Mouse (Mus musculus) heart, embryonic 16.5 days (tissue): Measurements from ENCODE around the gene Pigu. TPM values are rescaled to one million over a fixed set of nuclear protein-coding genes. Genes with fewer than 3 reads are reported as not detected.

Experiments used
- ATAC-seq: fragments of 200-750 bp; cut with Nextera tagmentation; replicated peaks from 2 replicates; pipeline ENCODE4 v1.8.0; 2017; ENCODE audit warnings: moderate number of reproducible peaks; ENCODE audit not compliant: insufficient read depth, low FRiP score; ENCODE audit errors: extremely low read depth
- H3K27ac ChIP-seq: fragments of 300-500 bp; sonication (generic); 2 replicates; pipeline ENCODE4 v1.5.1; 2014; ENCODE audit warnings: mild to moderate bottlenecking, low read length, control low read depth, moderate library complexity
- H3K27me3 ChIP-seq: fragments of 300-500 bp; sonication (generic); 2 replicates; pipeline ENCODE4 v1.6.1; 2014; ENCODE audit warnings: low read length, mixed read lengths; ENCODE audit not compliant: control insufficient read depth, insufficient read depth
- H3K36me3 ChIP-seq: fragments of 300-500 bp; sonication (generic); 2 replicates; pipeline ENCODE4 v1.6.1; 2014; ENCODE audit not compliant: control insufficient read depth, insufficient read depth
- H3K4me1 ChIP-seq: fragments of 300-500 bp; sonication (generic); 2 replicates; pipeline ENCODE4 v1.6.1; 2014; ENCODE audit warnings: low read length, mixed read lengths; ENCODE audit not compliant: control insufficient read depth, insufficient read depth
- H3K4me2 ChIP-seq: fragments of 300-500 bp; sonication (generic); 2 replicates; pipeline ENCODE4 v1.6.1; 2014; ENCODE audit warnings: low read depth, mild to moderate bottlenecking, control low read depth, low read length
- H3K4me3 ChIP-seq: fragments of 300-500 bp; sonication (generic); 2 replicates; pipeline ENCODE4 v1.5.1; 2014; ENCODE audit warnings: mild to moderate bottlenecking, control low read depth, low read length
- H3K9ac ChIP-seq: fragments of 300-500 bp; sonication (generic); 2 replicates; pipeline ENCODE4 v1.6.1; 2014; ENCODE audit warnings: low read length, control low read depth
- H3K9me3 ChIP-seq: fragments of 300-500 bp; sonication (generic); replicated peaks from 2 replicates; pipeline ENCODE4 v1.6.1; 2016; ENCODE audit warnings: low read length; ENCODE audit not compliant: control insufficient read depth
- WGBS: fragments of 180-500 bp; shearing (Covaris S2); extraction: QIAGEN DNeasy Blood & Tissue Kit; methylation state at CpG from one replicate; pipeline ENCODE4 v1.1.7; 2014; 5-methylcytosine and 5-hydroxymethylcytosine counted together
- polyA plus RNA-seq: library from polyadenylated mRNA; unstranded; fragments of >200 nt; fragmentation: Nextera tagmentation; extraction: Ambion mirVana; gene quantifications from 2 replicates; pipeline ENCODE4 v1.2.1, GENCODE M21; 2015

Gene Pigu
- polyA plus RNA-seq, 1 experiment from 2014 or later, result 59.2 TPM

GRCm38 (mm10) chr2:155284647-155285046 is 72.6 kb downstream of the Pigu start:
- Histone ChIP-seq H3K27ac (peak overlapping the region; percentile 80), H3K36me3 (0 out of 2 replicates have a peak, but pooled peaks cover 2% of the 10 kb centered on the region), H3K27me3 (no peaks in the 10 kb centered on the region), H3K4me3 (no peak overlapping the region), H3K9me3 (no peaks in the 10 kb centered on the region), H3K9ac (peak overlapping the region; percentile 35), H3K4me1 (peaks cover 33% of the 10 kb centered on the region), H3K4me2 (peak overlapping the region; percentile 23)
- 44% methylated on average over 7 of the region's 7 CpGs for WGBS
- no peak for ATAC-seq

DNA sequence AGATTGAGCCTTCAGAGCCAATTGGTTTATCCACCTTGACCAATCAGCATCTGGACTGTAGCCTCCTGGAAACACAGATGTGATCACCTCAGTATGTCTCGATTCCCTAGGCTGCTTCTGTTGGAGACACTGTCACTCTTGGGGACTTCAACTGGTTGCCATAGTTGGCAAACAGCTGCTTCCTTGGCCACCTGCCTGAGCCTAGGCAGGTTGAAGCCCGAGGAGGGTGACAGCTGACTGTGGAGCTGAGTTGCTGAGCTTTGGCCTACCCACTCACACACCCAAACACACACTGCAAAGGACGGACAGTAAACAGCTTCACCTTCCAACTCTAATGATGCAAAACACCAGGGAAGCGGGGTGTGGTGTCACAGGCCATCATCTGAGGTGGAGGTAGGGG is 73.4 kb downstream of the Pigu start:
- Histone ChIP-seq H3K4me3 (no peak overlapping the region), H3K36me3 (no peaks in the 10 kb centered on the region), H3K4me2 (no peak overlapping the region), H3K9me3 (no peaks in the 10 kb centered on the region), H3K27me3 (no peaks in the 10 kb centered on the region), H3K27ac (peak overlapping the region; percentile 80), H3K9ac (no peak overlapping the region), H3K4me1 (peaks cover 33% of the 10 kb centered on the region)
- ATAC-seq, result no peak
- WGBS, result 78% methylated on average over 4 of the region's 4 CpGs

GRCm38 (mm10) chr2:155280116-155280515 is 77.1 kb downstream of the Pigu start:
- H3K9ac ChIP-seq, result no peak overlapping the region
- H3K4me2 ChIP-seq, result no peak overlapping the region
- no peak for ATAC-seq
- WGBS, result 58% methylated on average over 2 of the region's 2 CpGs
- H3K4me3 ChIP-seq, result no peak overlapping the region
- H3K27ac ChIP-seq, result no peak overlapping the region
- no peaks in the 10 kb centered on the region for H3K27me3 ChIP-seq
- H3K36me3 ChIP-seq, result 0 out of 2 replicates have a peak, but pooled peaks cover 2% of the 10 kb centered on the region
- peaks cover 37% of the 10 kb centered on the region for H3K4me1 ChIP-seq
- H3K9me3 ChIP-seq, result no peaks in the 10 kb centered on the region

DNA sequence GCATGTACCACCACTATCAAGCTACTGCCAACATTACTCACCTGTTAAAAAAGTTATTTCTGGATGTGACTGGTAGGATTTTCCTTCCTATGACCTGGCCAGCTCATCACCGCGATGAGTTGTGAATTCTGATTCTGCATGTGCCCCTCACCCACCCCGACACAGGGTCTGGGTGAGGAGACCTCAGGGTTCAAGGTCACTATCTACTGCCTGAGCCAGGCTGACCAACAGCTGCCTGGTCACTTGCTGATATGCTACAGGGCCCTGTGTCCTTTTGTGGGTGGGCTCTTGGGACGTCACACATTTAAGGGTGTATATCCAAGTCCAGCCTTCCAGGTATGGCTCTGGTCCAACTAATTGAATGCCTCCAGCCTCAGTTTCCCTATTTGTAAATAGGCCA is 78.1 kb downstream of the Pigu start:
- Histone ChIP-seq H3K4me1 (peaks cover 28% of the 10 kb centered on the region), H3K27ac (no peak overlapping the region), H3K27me3 (no peaks in the 10 kb centered on the region), H3K9me3 (no peaks in the 10 kb centered on the region), H3K36me3 (0 out of 2 replicates have a peak, but pooled peaks cover 2% of the 10 kb centered on the region), H3K9ac (no peak overlapping the region), H3K4me2 (no peak overlapping the region), H3K4me3 (no peak overlapping the region)
- 72% methylated on average over 4 of the region's 4 CpGs for WGBS
- no peak for ATAC-seq

GRCm38 (mm10) chr2:155278361-155278760 is 78.9 kb downstream of the Pigu start:
- no peak for ATAC-seq
- Histone ChIP-seq H3K4me3 (no peak overlapping the region), H3K4me2 (no peak overlapping the region), H3K27ac (peak overlapping the region; percentile 40; the same call in 1 of the 2 replicates), H3K9ac (no peak overlapping the region), H3K9me3 (no peaks in the 10 kb centered on the region), H3K36me3 (0 out of 2 replicates have a peak, but pooled peaks cover 2% of the 10 kb centered on the region), H3K27me3 (no peaks in the 10 kb centered on the region), H3K4me1 (peaks cover 20% of the 10 kb centered on the region)
- WGBS, result 73% methylated on average over 7 of the region's 7 CpGs

GRCm38 (mm10) chr2:155277721-155278120 is 79.5 kb downstream of the Pigu start:
- Histone ChIP-seq H3K27ac (no peak overlapping the region), H3K9ac (peak overlapping the region; percentile 91)
- 84% methylated on average over 2 of the region's 2 CpGs for WGBS

DNA sequence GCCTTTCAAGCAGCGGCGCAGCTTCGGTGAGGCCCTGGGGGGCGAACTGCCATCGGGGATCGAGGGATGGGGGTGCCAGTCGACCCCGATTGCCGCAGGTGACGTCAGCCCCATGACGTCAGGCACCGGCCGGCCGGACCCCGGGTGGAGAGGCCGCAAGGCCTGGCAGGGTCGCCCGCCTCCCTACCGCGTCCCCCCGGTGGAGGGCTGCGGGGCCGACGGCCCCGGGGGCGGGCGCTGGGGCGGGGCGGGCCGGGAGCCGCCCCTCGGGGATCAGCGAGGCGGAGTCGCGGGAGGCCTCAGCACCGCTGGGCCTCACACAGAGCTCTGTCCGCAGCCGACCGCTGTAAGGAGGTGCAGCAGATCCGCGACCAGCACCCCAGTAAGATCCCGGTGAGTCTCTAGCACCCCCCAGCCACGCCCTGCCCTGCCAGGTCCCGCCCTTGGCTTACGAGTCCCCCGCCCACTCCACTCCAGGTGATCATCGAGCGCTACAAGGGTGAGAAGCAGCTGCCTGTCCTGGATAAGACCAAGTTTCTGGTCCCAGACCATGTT is 80.5 kb downstream of the Pigu start:
- under 1% methylated on average over 35 of the region's 49 CpGs for WGBS
- ATAC-seq, result peak; percentile 92

More at GRCm38 (mm10) chr2:155277721-155278120, 79.5 kb downstream of the Pigu start:
- H3K4me1 ChIP-seq, result peaks cover 14% of the 10 kb centered on the region
- H3K36me3 ChIP-seq, result 0 out of 2 replicates have a peak, but pooled peaks cover 2% of the 10 kb centered on the region
- H3K4me2 ChIP-seq, result peak overlapping the region; percentile 68
- no peaks in the 10 kb centered on the region for H3K9me3 ChIP-seq
- H3K27me3 ChIP-seq, result no peaks in the 10 kb centered on the region
- no peak for ATAC-seq
- H3K4me3 ChIP-seq, result peak overlapping the region; percentile 76

DNA sequence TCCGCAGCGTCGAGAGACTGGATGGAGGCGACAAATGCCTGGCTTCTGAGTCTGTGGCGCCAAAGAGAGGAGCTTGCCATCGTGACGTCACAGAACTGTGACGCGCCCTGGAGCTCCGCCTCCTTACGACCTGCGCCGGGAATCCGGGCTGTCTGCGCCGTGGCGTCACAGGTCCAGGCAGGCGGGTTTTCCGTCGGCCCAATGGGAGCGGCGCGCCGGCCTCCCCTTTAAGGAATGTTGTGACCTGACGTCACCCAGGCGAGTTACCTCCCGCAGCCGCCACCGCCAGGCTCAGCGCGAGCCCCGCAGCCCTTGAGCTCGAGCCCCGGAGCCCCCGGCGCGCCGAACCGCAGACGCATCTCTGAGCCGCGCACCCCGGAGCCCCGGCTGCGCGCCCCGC is 81.0 kb downstream of the Pigu start, which contains the start of gene Map1lc3a:
Gene Map1lc3a (plus strand): TSS at position 103 of the 400 bp plus-strand sequence.
- Histone ChIP-seq H3K4me3 (peak within 1 kb of the TSS; percentile 76), H3K27me3 (no peaks in the 10 kb centered on the region), H3K4me1 (peaks cover 19% of the 10 kb centered on the region), H3K9ac (peak within 1 kb of the TSS; percentile 91), H3K36me3 (0 out of 2 replicates have a peak, but pooled peaks cover 2% of the 10 kb centered on the region), H3K9me3 (no peaks in the 10 kb centered on the region), H3K4me2 (peak within 1 kb of the TSS; percentile 68), H3K27ac (peak within 1 kb of the TSS; percentile 88)
- 2% methylated on average over 45 of the region's 47 CpGs for WGBS
- peak; percentile 90 for ATAC-seq

More for the DNA sequence above, 80.5 kb downstream of the Pigu start:
- H3K4me2 ChIP-seq, result peak overlapping the region; percentile 68
- H3K4me1 ChIP-seq, result peaks cover 19% of the 10 kb centered on the region
- peak overlapping the region; percentile 88 for H3K27ac ChIP-seq
- no peaks in the 10 kb centered on the region for H3K9me3 ChIP-seq
- peak overlapping the region; percentile 91 for H3K9ac ChIP-seq
- H3K27me3 ChIP-seq, result no peaks in the 10 kb centered on the region
- peak overlapping the region; percentile 76 for H3K4me3 ChIP-seq
- H3K36me3 ChIP-seq, result 0 out of 2 replicates have a peak, but pooled peaks cover 2% of the 10 kb centered on the region

DNA sequence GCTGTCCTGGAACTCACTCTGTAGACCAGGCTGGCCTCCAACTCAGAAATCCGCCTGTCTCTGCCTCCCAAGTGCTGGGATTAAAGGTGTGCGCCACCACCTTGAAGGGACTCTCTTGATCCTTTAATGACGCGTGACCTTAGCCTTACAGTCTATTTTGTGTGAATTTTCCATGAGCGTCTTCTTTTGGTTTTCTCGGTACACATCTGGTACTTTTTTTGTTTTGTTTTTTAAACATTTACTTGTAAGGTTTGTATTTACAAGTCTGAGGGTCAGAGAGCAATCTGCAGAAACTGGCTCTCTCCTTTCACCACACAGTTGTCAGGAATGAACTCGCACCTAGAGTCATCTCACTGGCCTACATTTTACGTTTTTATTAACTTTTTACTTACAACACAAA is 83.6 kb downstream of the Pigu start:
- Histone ChIP-seq H3K4me1 (peaks cover 19% of the 10 kb centered on the region), H3K4me2 (no peak overlapping the region), H3K36me3 (0 out of 2 replicates have a peak, but pooled peaks cover 2% of the 10 kb centered on the region), H3K9ac (no peak overlapping the region), H3K27me3 (no peaks in the 10 kb centered on the region), H3K4me3 (no peak overlapping the region), H3K9me3 (no peaks in the 10 kb centered on the region), H3K27ac (no peak overlapping the region)
- WGBS, result 92% methylated on average over 8 of the region's 8 CpGs
- no peak for ATAC-seq
